Mouse (Mus musculus): ENCODE measurements around the gene Plxna2.

GRCm38 (mm10) chr1:194773899-194774298 lies 155.9 kb downstream of the Plxna2 start:
- no peak for TF ChIP-seq CTCF (IDR thresholded peaks at IDR 0.05; ENCODE audit: insufficient read depth, low read depth, low read length)
- no peak for TF ChIP-seq POLR2A (IDR thresholded peaks at IDR 0.05; ENCODE audit: insufficient read depth, low read depth, low read length)

All from olfactory bulb, adult 2 months (tissue).